Mouse (Mus musculus) v-Abl transformed pro-B cells (cell line): ENCODE measurements around the gene Hist1h4f.
"Not testable (repeated sequence)": the region's sequence is repeated elsewhere in the genome, so short reads cannot be mapped to it uniquely, and the experiment has no call there.

Source experiments
- in situ Hi-C, 2 experiments: fragments of 400-800 bp; cut with MboI; formaldehyde crosslinking; loops; one replicate each; pipeline ENCODE4 v1.15.1; 2025; ENCODE audit not compliant: unreplicated experiment in 2 of 2

Hist1h4f gene

GRCm38 (mm10) chr13:23542225-23542980 lies 9.0 kb downstream of the Hist1h4f start:
- in situ Hi-C loops: not testable (repeated sequence)

- in situ Hi-C loops: no loop called here
These were observed 10.0 kb downstream of the Hist1h4f start for GRCm38 (mm10) chr13:23541497-23541896.

GRCm38 (mm10) chr13:23539821-23540220 lies 11.6 kb downstream of the Hist1h4f start:
- in situ Hi-C loops: not testable (repeated sequence)

- in situ Hi-C loops: no loop called here
These were observed 13.2 kb downstream of the Hist1h4f start for GRCm38 (mm10) chr13:23538249-23538648.

- in situ Hi-C loops: no loop called here
These were observed 14.3 kb downstream of the Hist1h4f start for GRCm38 (mm10) chr13:23537006-23537710.

GRCm38 (mm10) chr13:23536076-23536822 lies 15.2 kb downstream of the Hist1h4f start:
- in situ Hi-C loops: no loop called here

GRCm38 (mm10) chr13:23535137-23536075 lies 16.0 kb downstream of the Hist1h4f start, which contains the start of gene Hist1h3g:
TSS of gene Hist1h3g (plus strand) at chr13:23535422.
- in situ Hi-C loops: not testable (repeated sequence)

- in situ Hi-C loops: loop anchor here in 1 of 2 experiments (5.0 kb wide), 1 partner anchor 53 kb away; no protein-coding TSS in a partner anchor
These were observed 16.9 kb downstream of the Hist1h4f start for GRCm38 (mm10) chr13:23534368-23535131.

GRCm38 (mm10) chr13:23533560-23534367 lies 17.7 kb downstream of the Hist1h4f start, which contains the start of gene Hist1h2af:
TSS of gene Hist1h2af (plus strand) at chr13:23533906.
- in situ Hi-C loops: loop anchor here in 1 of 2 experiments (5.0 kb wide), 1 partner anchor 54 kb away; no protein-coding TSS in a partner anchor

- in situ Hi-C loops: loop anchor here in 1 of 2 experiments (5.0 kb wide), 1 partner anchor 55 kb away; no protein-coding TSS in a partner anchor
These were observed 19.0 kb downstream of the Hist1h4f start for GRCm38 (mm10) chr13:23532262-23533075.

GRCm38 (mm10) chr13:23530901-23531875 lies 20.3 kb downstream of the Hist1h4f start, which contains the start of gene Hist1h4h:
TSS of gene Hist1h4h (plus strand) at chr13:23531050.
- in situ Hi-C loops: loop anchor here in 1 of 2 experiments (5.0 kb wide), 1 partner anchor 56 kb away; no protein-coding TSS in a partner anchor

- in situ Hi-C loops: loop anchor here in 1 of 2 experiments (5.0 kb wide), 1 partner anchor 57 kb away; no protein-coding TSS in a partner anchor
These were observed 21.1 kb downstream of the Hist1h4f start for GRCm38 (mm10) chr13:23530181-23530900.

- in situ Hi-C loops: loop anchor here (5.0 kb wide), 2 partner anchors 58 to 63 kb away; no protein-coding TSS in a partner anchor
These were observed 21.8 kb downstream of the Hist1h4f start for GRCm38 (mm10) chr13:23529480-23530165.

- in situ Hi-C loops: loop anchor here in 1 of 2 experiments (5.0 kb wide), 1 partner anchor 63 kb away; no protein-coding TSS in a partner anchor
These were observed 22.4 kb downstream of the Hist1h4f start for GRCm38 (mm10) chr13:23529005-23529404.
